Mouse (Mus musculus) liver, embryonic 14.5 days (tissue): ENCODE results near the gene Srp14. TPM values are rescaled to one million over a fixed set of nuclear protein-coding genes. Genes with fewer than 3 reads are reported as not detected.

Source experiments
- ATAC-seq: fragments of 200-750 bp; cut with Nextera tagmentation; 2 replicates; pipeline ENCODE4 v1.8.0; 2017; ENCODE audit warnings: moderate number of reproducible peaks, mild to moderate bottlenecking, moderate library complexity; ENCODE audit not compliant: insufficient read depth
- DNase-seq, 3 experiments: peaks; one replicate each; pipeline ENCODE4 v3.0.0-alpha.2; 2012 to 2013; ENCODE audit warnings: low read depth in 3 of 3, low spot score in 3 of 3
- H3K27ac ChIP-seq: fragments of 300-500 bp; sonication (generic); 2 replicates; pipeline ENCODE4 v1.5.1; 2014; ENCODE audit warnings: moderate library complexity, mild to moderate bottlenecking, control low read depth, inconsistent platforms
- H3K27me3 ChIP-seq: fragments of 300-500 bp; sonication (generic); 2 replicates; pipeline ENCODE4 v1.6.1; 2014; ENCODE audit warnings: mild to moderate bottlenecking, low read length, moderate library complexity; ENCODE audit not compliant: control insufficient read depth, insufficient read depth
- H3K36me3 ChIP-seq: fragments of 300-500 bp; sonication (generic); replicated peaks from 2 replicates; pipeline ENCODE4 v1.6.1; 2014; ENCODE audit warnings: low read depth; ENCODE audit not compliant: control insufficient read depth, insufficient read depth
- H3K4me1 ChIP-seq, 2 experiments: fragments of 200-500 bp in 1 of 2; fragments of 300-500 bp in 1 of 2; sonication (generic) in 1 of 2; replicated peaks; 2 replicates each; pipeline ENCODE4 v1.6.1; 2012 to 2014; ENCODE audit warnings: antibody characterized with exemption in 1 of 2, inconsistent platforms in 1 of 2, low read length in 1 of 2; ENCODE audit not compliant: control insufficient read depth in 2 of 2, insufficient read depth in 2 of 2
- H3K4me2 ChIP-seq: fragments of 300-500 bp; sonication (generic); 2 replicates; pipeline ENCODE4 v1.6.1; 2014; ENCODE audit warnings: low read depth, mild to moderate bottlenecking, control low read depth, moderate library complexity
- H3K4me3 ChIP-seq, 2 experiments: fragments of 200-500 bp in 1 of 2; fragments of 300-500 bp in 1 of 2; sonication (generic) in 1 of 2; 2 replicates each; pipeline ENCODE4 v1.5.1; 2012 to 2014; ENCODE audit warnings: low read depth in 2 of 2, low read length in 2 of 2, mild to moderate bottlenecking in 2 of 2, control low read depth in 1 of 2, inconsistent platforms in 1 of 2, moderate library complexity in 1 of 2; ENCODE audit not compliant: insufficient read depth in 1 of 2
- H3K9ac ChIP-seq: fragments of 300-500 bp; sonication (generic); replicated peaks from 2 replicates; pipeline ENCODE4 v1.6.1; 2014; ENCODE audit warnings: mild to moderate bottlenecking, control low read depth, moderate library complexity
- H3K9me3 ChIP-seq: fragments of 300-500 bp; sonication (generic); 2 replicates; pipeline ENCODE4 v1.6.1; 2016; ENCODE audit warnings: low read length, mixed read lengths; ENCODE audit not compliant: control insufficient read depth
- CTCF ChIP-seq: IDR thresholded peaks from 2 replicates; pipeline ENCODE4 v1.5.1; 2016; ENCODE audit warnings: antibody characterized with exemption, low read depth, control low read depth
- EP300 ChIP-seq: IDR thresholded peaks from 2 replicates; pipeline ENCODE4 v1.6.1; 2016; ENCODE audit warnings: antibody characterized with exemption, low read depth
- whole genome bisulfite sequencing: fragments of 180-500 bp; shearing (Covaris S2); extraction: QIAGEN DNeasy Blood & Tissue Kit; methylation state at CpG from one replicate; pipeline ENCODE4 v1.1.7; 2014; ENCODE audit not compliant: insufficient replicate concordance; 5-methylcytosine and 5-hydroxymethylcytosine counted together
- polyA plus RNA-seq, 2 experiments: library from polyadenylated mRNA; depleted of rRNA in 1 of 2; stranded (reverse) in 1 of 2; unstranded in 1 of 2; fragments of >200 nt; fragmentation: Nextera tagmentation in 1 of 2; extraction: Ambion mirVana in 1 of 2; gene quantifications; 2 replicates each; pipeline versions ENCODE4 v1.2.1 to v1.2.3; 2012 to 2014

Gene Srp14
- polyA plus RNA-seq, 2 experiments: 59.2 to 102 TPM

- Histone ChIP-seq H3K9me3 (no peaks in the 10 kb centered on the region), H3K9ac (no peak overlapping the region), H3K36me3 (no peaks in the 10 kb centered on the region), H3K27ac (no peak overlapping the region), H3K27me3 (no peaks in the 10 kb centered on the region), H3K4me1 (peaks cover 0 to 18% of the 10 kb centered on the region in 2 experiments; a peak in 3 of 4 replicates), H3K4me2 (no peak overlapping the region), H3K4me3 (no peak overlapping the region)
- ATAC-seq (no peak), DNase-seq (no peak)
- WGBS: 59% methylated on average over 3 of the region's 3 CpGs
- TF ChIP-seq EP300 (no peak), CTCF (peak; percentile 63)
These were observed 8.3 kb upstream of the Srp14 start for GRCm38 (mm10) chr2:118487806-118488205.

- no peaks in the 10 kb centered on the region for H3K9me3 ChIP-seq
- peaks cover 0 to 18% of the 10 kb centered on the region in 2 experiments; a peak in 3 of 4 replicates for H3K4me1 ChIP-seq
- H3K27me3 ChIP-seq: no peaks in the 10 kb centered on the region
- no peak overlapping the region for H3K27ac ChIP-seq
- peak in 1 of 3 experiments; percentile 20 for DNase-seq
- 15% methylated on average over 12 of the region's 12 CpGs for WGBS
- no peaks in the 10 kb centered on the region for H3K36me3 ChIP-seq
- TF ChIP-seq EP300 (no peak), CTCF (peak; percentile 99)
- peak; percentile 34; the same call in 1 of the 2 replicates for ATAC-seq
- H3K9ac ChIP-seq: no peak overlapping the region
- H3K4me3 ChIP-seq: no peak overlapping the region
- 0 out of 2 replicates have a peak overlapping the region, but pooled peaks have one; percentile 8 for H3K4me2 ChIP-seq
These were observed 7.4 kb upstream of the Srp14 start for GRCm38 (mm10) chr2:118486933-118487332.

- no peaks in the 10 kb centered on the region for H3K27me3 ChIP-seq
- no peaks in the 10 kb centered on the region for H3K9me3 ChIP-seq
- no peak overlapping the region for H3K9ac ChIP-seq
- H3K4me2 ChIP-seq: no peak overlapping the region
- H3K4me3 ChIP-seq: no peak overlapping the region
- H3K4me1 ChIP-seq: peaks cover 3 to 19% of the 10 kb centered on the region in 2 experiments; a peak in 2 of 4 replicates
- 69% methylated on average over 3 of the region's 3 CpGs for WGBS
- TF ChIP-seq EP300: no peak
- TF ChIP-seq CTCF: no peak
- no peak overlapping the region for H3K27ac ChIP-seq
- H3K36me3 ChIP-seq: no peaks in the 10 kb centered on the region
- no peak for DNase-seq
- no peak for ATAC-seq
These were observed 5.9 kb upstream of the Srp14 start for GRCm38 (mm10) chr2:118485415-118485814.

- no peak overlapping the region for H3K27ac ChIP-seq
- H3K4me2 ChIP-seq: no peak overlapping the region
- H3K27me3 ChIP-seq: no peaks in the 10 kb centered on the region
- TF ChIP-seq EP300 (no peak), CTCF (no peak)
- 68% methylated on average over 9 of the region's 9 CpGs for WGBS
- no peaks in the 10 kb centered on the region for H3K9me3 ChIP-seq
- H3K4me1 ChIP-seq: peaks cover 5 to 22% of the 10 kb centered on the region in 2 experiments; a peak in 3 of 4 replicates
- H3K9ac ChIP-seq: no peak overlapping the region
- no peak overlapping the region for H3K4me3 ChIP-seq
- no peak for DNase-seq
- H3K36me3 ChIP-seq: no peaks in the 10 kb centered on the region
- no peak for ATAC-seq
These were observed 4.9 kb upstream of the Srp14 start for GRCm38 (mm10) chr2:118484386-118484898.

GRCm38 (mm10) chr2:118483032-118483431 lies 3.5 kb upstream of the Srp14 start:
- Histone ChIP-seq H3K27me3 (no peaks in the 10 kb centered on the region), H3K9me3 (no peaks in the 10 kb centered on the region), H3K4me1 (peaks cover 5 to 28% of the 10 kb centered on the region in 2 experiments; a peak in 3 of 4 replicates), H3K4me3 (no peak overlapping the region), H3K4me2 (no peak overlapping the region), H3K9ac (no peak overlapping the region), H3K36me3 (no peaks in the 10 kb centered on the region), H3K27ac (no peak overlapping the region)
- no peak for ATAC-seq
- TF ChIP-seq CTCF: no peak
- no peak for TF ChIP-seq EP300
- WGBS: 57% methylated on average over 5 of the region's 5 CpGs
- no peak for DNase-seq
